Comparison of ENCODE assay signal across 17 mouse cellular contexts in the genomic region with DNA sequence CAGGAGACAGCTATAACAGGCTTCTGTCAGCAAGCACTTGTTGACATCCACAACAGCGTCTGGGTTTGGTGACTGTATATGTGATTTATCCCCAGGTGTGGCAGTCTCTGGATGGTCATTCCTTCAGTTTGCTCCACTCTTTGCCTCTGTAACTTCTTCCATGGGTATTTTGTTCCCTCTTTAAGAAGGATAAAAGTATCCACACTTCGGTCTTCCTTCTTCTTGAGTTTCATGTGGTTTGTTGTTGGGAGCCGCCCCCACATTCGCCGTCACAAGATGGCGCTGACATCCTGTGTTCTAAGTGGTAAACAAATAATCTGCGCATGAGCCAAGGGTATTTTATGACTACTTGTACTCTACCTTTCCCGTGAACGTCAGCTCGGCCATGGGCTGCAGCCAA. TPM values are rescaled to one million over a fixed set of nuclear protein-coding genes. Genes with fewer than 3 reads are reported as not detected.
"Had no signal": no experiment of that assay in that cellular context is flagged by ENCODE, and none has a peak within 500 bp of the region (broad histone marks: within the 10 kb centered on the region; RNA-seq: fewer than 3 reads in every experiment).

No protein-coding gene starts in this region.

RNA-seq across cellular contexts. Expression of gene Pifo, which starts 11.1 kb away (rescaled TPM):
- total RNA-seq: layer of hippocampus, postnatal 36 days; left cerebral cortex, postnatal 36 days; liver, adult 2 months had no signal
- polyA plus RNA-seq: limb, embryonic 11.5 days; liver, adult 2 months; liver, embryonic 13.5 days; liver, embryonic 16.5 days; neural tube, embryonic 12.5 days; stomach, embryonic 16.5 days had no signal

RNA-seq across cellular contexts. Expression of gene Chil5, which starts 29.3 kb away (rescaled TPM):
- total RNA-seq: layer of hippocampus, adult 8-10 months; layer of hippocampus, postnatal 36 days; left cerebral cortex, adult 2 months; left cerebral cortex, postnatal 10 days; left cerebral cortex, postnatal 36 days; liver, adult 2 months had no signal
- polyA plus RNA-seq: kidney, embryonic 15.5 days; limb, embryonic 11.5 days; liver, adult 2 months; liver, embryonic 13.5 days; liver, embryonic 16.5 days; lung, embryonic 14.5 days; midbrain, embryonic 10.5 days; midbrain, embryonic 13.5 days; midbrain, embryonic 16.5 days; neural tube, embryonic 12.5 days; neural tube, embryonic 15.5 days; stomach, embryonic 16.5 days had no signal
